Mouse (Mus musculus) left cerebral cortex, adult 18-20 months (tissue): ENCODE data around the gene Rtn1. TPM values are rescaled to one million over a fixed set of nuclear protein-coding genes. Genes with fewer than 3 reads are reported as not detected.

Experiments used
- DNase-seq, 2 experiments: peaks; one replicate each; pipeline ENCODE4 v3.0.0; 2021 to 2022; ENCODE audit warnings: low spot score in 2 of 2, mixed read lengths in 1 of 2
- total RNA-seq, 2 experiments: library from RNA; stranded (reverse); gene quantifications; 2 replicates each; pipeline ENCODE4 v1.2.3; 2021

The Rtn1 gene
- total RNA-seq, 2 experiments from 2014 or later, result 1,342 to 1,442 TPM

DNA sequence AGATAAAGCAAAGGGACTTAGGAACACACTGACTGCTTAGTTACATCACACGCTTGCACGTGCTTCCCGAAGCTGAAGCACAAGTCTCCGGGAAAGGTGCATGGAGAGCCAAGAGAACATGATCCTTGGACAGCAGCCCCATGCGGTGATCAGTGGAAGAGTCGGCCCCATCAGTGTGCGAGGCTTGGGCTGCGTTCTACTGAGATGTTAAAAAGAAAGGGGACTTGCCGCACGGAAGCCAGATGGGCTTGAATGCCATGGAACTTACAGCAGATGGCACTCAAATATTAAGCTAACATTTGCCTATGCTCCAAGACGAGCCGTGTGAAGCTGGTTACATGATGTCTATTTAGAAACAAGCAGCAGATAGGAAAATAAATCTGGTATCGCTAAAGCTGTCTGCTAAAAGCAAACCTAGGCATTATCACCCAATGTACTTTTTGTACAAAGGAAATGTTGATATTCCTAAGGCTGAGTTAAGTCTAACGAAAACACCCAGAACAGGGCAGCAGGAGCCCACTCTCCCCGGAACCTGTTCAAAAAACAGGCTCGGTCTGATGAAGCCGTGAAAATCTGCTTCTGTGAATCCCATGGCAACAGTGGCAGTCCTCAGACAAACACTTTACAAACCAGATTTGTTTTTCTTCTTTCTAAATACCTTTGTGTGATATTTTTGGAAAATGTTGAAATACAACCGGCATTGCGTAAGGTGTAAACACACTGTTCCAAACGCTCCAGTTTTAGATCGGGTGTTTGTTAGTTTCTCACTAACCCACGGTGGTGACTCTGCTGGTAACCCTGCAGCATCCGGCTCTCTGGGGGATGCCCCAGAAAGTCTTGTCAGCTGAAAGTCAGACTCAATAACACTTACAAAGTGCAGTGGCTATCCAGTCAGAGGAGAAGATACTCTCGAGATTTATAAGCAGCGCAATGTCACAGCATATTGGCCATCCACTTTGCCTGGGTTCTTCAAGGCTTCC lies 123.2 kb downstream of the Rtn1 start:
- peak; percentile 61 to 74 for DNase-seq

DNA sequence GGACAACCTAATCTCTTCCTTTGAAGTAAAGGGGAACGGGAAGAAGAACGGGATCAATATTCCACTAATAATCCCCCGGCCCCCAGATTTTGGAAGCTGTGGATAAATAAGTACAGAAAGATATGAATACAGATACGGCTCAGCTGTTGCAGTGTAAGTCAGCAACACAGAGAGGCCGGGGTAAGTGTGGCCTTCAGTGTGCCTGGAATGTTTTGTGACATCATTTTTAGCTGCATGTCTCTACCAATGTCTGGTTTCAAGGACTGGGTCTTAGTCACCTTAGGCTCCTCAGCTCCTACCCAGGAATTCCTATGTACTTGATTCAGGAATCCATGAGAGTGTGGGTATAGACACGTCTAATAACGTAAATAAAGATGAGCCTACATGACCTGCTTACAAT lies 124.3 kb downstream of the Rtn1 start:
- no peak for DNase-seq

DNA sequence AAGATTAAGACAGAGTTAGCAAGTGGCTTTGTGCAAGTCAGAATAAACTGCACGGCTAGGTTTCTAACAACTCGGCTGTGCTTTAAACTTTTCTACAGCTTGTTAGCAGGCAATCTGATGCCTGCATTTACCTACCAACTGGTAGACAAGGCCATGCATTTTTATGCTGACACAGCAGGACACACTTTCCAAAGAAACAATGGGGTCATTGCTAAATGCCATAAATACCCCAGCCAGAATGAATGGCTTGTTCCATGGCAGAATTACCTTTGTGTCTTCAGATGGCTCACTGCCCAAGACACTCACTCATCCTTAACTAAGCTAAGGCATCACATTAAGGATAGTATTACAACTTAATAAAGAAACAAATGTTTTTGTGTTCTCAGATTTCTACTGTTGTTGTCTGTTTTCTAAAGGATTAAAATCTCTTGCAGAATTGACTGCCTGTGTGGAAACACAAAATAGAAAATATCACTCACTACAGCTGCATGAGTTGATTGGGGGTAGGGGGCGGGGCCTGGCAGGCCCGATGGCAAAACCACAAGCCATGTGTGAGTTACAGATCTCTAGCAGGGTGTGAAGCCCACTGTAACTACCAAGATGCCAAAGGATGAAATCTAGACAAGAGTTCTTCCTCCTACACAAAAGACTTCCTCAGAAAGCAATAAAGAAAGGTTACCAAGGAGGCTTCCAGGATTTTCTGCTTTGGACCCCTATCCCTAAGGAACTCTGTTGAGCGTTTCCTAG lies 129.6 kb downstream of the Rtn1 start:
- no peak for DNase-seq

DNA sequence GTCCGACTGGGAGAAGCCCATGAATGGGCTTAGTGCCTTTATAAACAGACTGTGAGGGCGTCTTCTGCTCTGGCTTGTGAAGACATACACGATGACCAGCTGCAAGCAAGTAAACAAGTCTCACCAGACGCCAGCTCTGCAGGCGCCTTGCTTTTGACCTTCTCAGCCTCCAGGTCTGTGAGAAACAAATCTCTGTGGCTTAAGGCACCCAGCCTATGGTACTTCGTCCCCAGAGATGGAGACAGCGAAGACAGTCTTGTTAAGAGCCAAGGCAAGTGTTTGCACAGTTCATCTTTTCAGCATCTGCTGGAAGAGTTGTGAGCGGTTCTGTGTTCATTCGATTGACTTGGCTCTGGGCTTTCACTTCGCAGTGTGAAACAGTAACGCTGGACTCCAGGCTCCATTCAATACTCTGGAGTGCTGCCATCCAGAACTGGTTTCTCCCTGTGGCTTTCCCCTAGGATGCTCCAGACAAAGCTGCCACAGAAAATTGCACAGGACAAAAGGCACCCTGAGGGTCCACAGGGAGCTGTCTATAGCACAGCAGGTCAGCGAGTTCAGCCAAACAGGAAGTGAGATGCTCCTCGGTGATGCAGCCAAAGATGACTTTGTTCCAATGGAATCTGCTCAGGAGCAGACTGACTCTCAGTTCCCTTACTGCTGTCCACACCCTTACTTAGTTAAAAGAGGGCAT lies 135.0 kb downstream of the Rtn1 start:
- no peak for DNase-seq

DNA sequence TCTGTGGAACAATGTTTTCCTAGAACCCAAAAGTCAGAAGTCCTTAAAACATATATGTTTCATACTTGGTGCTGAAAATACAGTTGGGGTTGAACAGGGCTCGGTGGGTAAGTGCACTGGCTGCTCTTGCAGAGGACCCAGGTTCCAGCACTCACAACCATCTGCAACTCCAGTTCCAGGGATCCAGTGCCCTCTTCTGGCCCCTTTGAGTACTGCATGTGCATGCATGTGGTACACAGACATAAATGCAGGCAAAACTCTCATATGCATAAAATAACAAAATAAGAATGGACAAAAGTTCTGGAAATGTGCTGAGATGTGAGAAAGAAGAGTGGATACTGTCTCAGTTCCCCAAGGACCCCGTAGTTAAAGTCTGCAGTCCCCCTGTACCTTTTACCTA lies 141.2 kb downstream of the Rtn1 start:
- no peak for DNase-seq

DNA sequence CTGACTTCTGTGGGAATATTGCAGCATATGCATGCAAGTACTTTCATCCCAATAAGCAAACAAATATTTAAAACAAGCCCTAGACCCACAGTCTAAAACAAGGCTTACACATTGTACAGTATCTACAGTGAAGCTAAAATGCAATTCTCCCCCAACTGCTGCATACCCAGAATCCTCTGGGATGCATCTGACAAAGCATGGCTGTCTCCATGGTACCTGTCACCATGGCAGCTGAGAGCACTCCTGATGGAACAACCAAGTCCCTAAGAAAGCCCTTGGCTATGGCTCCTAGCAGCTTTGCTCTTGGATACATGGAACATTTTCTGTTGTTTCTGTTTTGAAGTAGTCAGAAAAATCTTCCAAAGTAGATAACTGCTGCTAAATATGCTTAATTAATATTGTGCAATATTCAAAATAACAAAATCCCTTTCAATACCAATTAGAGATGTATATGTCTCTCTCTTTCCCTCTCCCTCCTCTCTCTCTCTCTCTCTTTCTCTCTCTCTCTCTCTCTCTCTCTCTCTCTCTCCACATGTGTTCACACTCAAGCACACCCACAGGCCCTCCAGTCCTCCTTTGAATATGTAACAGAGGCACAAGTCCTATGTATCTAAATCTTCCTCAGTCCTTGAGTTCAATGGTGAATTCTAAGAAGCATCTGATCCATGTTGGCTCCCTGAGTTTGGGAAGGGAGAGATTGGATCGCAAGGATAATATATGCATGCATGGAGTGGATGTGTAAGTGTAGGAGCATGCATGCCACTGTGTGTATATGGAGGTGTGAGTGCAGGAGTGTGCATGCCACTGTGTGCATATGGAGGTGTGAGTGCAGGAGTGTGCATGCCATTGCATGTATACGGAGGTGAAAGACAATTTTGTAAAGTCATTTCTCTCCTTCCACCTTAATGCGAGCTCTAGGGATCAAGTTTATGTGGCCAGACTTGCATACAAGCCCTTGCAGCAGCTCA lies 143.3 kb downstream of the Rtn1 start:
- peak in 1 of 2 experiments; percentile 32 for DNase-seq

DNA sequence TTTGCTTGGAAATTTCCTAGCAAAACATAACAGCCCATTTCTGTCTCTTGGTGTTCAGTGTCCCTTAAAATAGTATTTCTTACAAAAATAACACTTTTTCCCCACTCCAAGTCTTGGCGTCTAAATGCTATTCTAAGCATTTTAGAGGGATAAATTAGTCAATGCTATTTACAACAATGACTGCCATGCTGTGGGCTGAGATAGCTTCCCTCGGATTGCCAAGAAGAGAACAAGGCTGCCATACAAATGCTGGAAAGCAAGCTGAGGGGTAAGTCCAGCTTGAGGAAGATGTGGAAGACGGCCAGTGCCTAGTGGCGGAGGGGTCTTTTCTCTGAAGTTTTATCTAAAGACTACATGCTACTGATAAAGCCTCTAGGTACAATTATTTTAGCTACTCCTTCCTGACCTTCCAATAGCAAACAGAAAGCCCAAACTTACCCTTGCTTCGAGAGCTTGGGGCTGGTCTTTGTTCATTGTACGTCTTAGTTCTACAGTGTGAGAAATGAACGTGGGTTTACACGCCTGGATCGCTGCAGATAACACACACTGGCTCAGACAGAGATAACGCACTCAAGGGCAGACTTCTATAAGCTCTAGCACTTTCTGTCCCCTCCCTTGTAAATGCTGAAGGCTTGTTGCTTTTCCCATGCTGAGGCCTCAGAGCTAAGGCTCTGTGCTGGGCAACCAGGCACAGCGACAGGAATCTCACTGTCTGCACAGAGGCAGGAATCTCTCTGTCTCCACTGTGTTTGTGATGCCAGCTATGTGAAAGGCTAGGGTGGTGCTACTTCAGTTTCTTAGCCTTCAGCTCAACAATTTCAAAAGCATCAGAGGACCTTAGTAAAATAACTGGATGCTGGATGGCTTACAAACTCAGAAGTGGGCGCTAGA lies 145.4 kb downstream of the Rtn1 start:
- DNase-seq, result no peak

DNA sequence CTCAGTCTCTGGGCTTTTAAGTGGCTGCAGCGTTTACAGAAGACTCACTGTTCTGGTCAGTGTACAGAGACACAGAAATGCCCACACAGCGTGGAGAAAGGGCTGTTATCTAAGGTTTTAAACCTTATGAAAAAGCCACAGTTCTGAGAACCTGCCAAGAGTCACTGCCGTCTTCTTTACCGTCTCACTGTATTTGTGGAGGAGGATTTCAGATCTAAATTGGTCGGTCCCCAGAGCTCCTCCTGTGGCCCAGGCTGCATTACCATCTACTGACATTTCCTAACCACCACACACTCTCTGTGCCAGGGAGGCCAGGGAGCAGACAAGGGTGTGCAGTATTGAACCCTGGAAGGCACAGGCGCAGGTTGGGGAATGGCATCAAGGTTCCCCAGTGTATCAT lies 151.9 kb downstream of the Rtn1 start:
- DNase-seq, result no peak

DNA sequence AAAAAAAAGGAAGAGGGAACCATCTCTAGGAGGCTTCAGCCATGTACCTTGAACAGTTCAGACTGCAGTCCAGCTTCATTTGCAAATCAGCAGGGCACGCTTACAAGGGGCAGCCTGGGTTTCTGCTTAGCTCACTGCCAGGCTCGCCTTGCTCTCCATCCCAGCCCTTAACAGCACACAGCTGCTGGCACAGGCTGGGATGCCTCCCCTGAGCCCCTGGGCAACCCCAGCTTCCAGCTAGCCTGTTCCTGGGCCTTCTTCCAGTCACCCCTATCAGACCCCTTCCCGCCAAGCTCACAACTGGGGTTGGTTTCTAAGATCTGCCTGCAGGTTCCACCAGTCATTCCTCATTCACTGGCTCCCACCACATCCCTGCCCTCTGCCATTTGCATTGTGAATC lies 155.8 kb downstream of the Rtn1 start:
- no peak for DNase-seq

DNA sequence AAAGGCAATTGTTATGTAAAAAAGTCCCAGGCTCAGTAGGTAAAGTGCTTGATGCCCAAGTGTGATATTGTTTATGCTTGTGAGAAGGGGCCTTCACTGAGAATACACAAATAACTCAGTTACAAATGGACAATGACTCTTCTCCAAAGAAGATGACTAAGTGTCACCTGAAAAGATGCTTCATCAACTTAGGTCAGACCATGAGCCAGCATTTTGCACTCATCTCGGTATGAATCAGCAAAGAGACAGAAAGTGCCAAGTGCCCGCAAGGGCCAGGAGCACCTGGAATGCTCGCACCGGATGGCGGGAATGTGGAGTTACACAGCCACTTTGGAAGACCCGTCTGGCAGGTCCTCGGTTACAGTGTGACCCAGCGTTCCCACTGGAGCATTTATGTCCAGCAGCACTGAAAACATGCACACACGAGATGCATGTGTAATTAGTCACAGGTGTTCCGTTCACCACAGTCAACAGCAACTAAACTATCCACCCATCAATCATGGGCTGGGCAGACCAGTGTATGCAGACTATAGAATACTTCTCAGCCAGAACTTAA lies 156.9 kb downstream of the Rtn1 start:
- DNase-seq, result no peak

DNA sequence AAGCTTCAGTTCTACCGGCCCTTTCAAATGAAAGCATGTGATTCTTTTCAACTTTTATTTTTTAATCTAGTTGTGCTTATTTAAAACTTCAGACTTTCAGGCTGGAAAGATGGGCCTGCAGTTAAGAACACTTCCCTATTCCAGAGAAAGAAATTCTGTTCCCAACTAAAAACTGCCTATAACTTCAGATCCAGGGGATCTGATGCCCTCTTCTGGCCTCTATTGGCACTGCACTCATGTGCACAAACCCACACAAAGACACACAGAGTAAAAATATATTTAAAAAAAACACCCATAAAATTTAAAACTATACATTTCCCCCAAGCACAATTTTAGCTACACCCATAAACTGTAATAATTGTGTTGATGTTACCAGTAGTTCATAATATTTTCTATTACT lies 163.9 kb downstream of the Rtn1 start:
- no peak for DNase-seq

DNA sequence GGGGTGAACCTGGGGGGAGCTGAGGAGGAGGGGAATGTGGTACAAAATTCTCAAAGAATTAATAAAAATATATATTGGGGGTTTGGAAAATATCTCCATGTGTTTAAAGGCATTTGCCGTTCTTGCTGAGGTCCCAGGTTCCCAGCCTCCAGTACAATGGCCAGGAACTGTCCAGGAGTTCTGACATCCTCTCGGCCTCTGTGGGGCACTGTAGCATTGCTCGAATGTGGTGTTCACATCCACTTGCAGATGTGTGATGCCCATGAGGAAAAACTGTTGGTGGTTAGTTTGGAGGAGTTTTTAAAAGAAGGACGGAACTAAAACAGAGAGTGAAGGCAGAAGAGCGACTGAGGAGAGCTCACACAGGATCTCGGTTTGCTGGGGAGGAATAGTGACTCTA lies 166.0 kb downstream of the Rtn1 start:
- no peak for DNase-seq

DNA sequence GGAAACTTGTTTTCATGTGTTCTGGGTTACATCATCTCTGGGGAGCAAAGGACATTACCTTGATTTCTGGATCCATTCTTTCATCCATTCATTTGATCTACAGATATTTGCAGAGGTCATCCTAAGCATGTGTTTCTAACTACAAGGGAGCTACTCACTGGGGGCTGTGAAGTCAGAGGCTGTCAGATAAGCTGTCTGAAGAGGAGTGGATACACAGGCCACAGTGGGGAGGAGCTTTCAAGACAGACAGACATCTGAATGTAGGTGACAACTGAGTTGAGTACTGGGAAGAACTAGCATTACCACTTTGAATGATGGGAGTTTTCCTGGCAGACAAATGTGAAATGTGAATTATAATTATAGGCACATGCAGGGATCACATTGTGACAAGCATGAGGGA lies 168.3 kb downstream of the Rtn1 start:
- no peak for DNase-seq

DNA sequence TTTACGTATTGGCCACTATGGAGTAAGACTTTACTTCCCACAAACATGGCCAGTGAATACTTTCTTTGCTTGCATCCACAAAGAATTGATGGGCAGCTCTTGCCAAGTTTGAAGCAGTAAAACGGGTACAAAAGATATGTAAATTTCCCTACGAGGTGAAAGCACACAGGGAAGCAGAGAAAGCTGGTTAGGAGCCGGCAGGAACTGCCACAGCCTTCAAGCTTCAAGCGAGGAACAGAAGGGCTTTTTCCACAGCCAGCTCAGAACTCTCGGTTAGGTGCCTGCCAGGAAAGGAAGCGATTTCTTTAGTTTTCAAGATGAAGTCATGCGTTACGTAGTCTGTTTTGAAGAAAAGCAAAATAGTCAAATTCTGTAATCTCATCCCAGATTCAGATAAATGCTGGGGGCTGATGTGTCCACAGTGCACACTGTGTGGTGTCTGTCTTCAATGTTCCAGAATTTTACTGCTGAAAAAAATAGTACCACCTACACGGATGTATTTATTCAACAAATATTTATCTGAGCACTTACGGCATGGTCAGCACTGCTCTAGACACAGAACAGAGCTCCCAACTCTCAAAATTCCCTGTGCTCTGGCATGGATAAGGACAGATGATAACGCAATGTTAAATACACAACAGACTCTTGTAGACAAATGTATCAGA lies 169.5 kb downstream of the Rtn1 start:
- peak; percentile 44 to 59 for DNase-seq

DNA sequence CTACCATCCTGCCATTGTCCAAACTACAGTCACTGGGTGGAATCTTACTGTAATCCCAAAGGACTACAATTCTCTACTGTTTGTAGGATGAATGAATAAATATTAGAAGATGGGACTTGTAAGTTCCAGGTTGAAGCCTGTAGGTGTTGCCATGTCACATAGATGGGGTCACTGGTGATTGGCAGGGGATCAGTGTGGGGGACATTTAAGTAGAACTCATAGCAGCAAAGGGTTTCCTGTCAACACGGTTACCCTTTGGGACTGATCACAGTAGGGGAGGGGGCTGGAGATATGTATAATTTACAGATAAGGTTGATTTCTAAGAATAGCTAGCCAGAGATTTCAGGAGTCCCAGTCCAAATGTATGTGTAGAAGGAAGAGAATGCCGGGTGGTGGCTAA lies 171.6 kb downstream of the Rtn1 start:
- DNase-seq, result no peak

DNA sequence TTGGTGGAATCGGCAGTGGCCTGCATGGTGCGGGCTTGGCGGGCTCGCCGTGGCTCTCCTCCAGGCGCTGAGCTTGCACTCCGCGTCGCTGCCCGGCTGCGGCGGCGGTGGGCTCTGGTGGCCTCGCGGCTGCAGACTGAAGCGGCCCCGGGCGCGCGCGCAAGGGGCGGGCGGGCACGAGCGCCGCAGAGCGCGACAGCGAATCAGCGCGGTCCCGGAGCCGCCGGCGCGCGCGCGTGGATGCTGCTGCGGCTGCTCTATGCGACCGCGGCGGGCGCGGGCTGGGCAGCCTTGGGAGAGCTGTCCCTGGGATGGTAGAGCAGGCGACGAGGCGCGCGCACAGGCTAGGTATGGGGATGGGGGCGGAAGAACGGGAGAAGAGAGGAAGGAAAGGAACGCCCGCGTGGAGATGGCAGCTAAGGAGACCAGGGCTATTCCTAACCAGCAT lies 172.3 kb downstream of the Rtn1 start:
- DNase-seq, result peak; percentile 76 to 91

DNA sequence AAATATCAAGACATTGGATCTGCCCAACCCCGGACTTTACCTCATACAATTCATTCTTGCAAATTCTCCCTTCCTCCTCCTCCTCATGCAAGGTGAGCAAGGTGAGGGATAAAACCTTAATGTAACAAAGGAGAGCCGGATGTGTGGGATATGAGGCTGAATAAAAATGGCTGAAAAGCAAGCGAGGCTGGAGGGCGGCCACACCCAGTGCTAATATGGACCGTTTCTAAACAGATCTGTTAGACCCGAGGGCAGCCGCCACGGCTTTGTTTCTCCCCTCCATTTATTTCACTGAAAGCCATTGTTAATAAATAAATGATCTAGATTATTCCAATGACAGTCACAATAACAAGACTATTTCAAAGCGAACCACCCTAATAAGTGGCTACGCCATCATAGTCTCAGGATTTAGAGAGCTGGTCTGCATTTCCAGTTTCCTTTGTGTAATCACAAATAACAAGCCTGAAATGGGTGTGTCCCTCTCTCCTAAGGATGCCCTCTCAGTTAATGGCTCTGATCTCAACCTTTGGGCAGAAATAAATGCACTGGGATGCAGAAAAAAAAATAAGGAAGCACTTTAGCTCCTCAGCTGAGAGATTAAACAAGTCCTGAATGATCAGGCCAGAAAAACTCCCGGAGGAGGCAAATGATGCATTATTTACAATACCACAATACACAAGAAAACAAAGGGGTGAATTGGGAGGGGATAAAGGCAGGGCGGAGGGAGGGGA lies 173.1 kb downstream of the Rtn1 start:
- DNase-seq, result no peak

DNA sequence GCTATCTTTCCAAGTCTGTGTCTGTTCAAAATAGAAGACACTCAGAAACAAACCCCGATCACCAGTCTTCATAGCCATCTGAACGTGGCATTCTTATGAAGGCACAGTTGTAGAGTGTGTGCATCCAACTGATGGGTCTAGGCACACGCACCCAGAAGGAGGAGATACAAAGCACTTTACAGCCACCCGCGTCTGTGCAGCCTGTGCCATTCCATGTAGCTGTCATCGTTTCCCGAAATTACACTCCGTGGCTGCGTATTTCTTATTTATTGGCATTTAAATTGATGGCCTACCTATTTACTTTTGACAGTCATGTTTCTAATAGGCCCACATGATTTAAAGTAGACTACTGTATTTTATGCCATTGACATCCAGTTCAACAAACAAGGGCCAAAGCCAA lies 173.9 kb downstream of the Rtn1 start:
- DNase-seq, result no peak
